Mouse (Mus musculus): ENCODE results near the gene Mxd1.

DNA sequence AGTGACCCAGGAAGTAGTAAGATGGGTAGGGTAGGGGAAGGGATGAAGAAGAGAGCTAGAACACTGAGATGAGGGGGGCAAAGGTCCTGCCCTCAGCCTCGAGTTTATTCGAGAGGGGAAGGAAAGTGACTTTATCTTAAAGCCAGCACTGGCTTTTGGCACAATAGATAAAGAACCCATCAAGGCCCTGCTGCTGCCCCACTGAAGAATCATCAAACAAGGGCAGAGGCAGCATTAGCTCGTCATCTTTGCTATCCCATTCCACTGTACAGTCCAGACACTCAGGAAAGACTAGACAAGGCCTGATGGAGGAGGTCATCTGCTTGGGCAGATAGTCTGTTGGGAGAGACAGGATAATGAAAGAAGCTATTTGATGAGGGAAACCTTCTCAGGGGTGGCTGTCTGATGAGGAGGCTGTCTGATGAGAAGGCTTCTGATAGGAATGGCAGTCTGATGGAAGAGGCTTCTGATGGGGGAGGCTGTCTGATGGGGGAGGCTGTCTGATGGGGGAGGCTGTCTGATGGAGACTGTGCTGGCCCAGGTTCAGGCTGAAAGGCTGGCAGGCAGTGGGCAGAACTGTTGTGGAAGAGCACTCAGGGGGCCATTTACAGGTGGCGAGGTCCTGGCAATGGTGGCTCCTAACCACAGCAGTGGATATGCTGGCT, 31.7 kb downstream of the Mxd1 start:
- TF ChIP-seq POLR2A (IDR thresholded peaks at IDR 0.05; ENCODE audit: borderline replicate concordance, extremely low read depth, insufficient read depth, insufficient read length, poor library complexity, severe bottlenecking): no peak
- TF ChIP-seq CTCF (IDR thresholded peaks at IDR 0.05; ENCODE audit: borderline replicate concordance, extremely low read depth, insufficient read depth, insufficient read length): no peak

Measured in brain, embryonic 14.5 days (tissue).